Mouse (Mus musculus): ENCODE data around the gene Heca.
"Not testable (repeated sequence)": the region's sequence is repeated elsewhere in the genome, so short reads cannot be mapped to it uniquely, and the experiment has no call there.

Gene Heca

GRCm38 (mm10) chr10:17947960-17948730 lies at the start of gene Heca:
Gene Heca, minus strand, starts transcription at chr10:17948067.
- DNase-seq (ENCODE audit: extremely low read depth, insufficient read length, low spot score): peak; percentile 81

DNA sequence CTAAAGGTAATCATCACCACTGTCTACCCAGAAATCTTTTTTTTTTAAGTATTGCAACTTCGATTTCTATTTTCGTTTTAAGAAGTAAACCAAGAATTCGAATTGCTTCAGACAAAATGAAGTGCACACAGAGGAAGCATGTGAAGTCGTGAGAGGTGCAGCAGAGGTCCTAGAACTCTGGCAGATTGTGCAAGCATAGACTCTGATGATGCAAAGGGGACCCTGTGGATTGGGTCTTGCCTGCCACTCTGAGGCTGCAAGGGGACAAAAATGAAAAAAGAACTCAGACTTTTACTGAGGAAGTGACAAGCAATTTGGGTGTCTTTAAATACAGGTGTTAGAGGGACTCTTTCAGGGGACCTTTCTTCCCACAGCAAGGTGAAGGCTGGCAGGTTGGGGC lies 42.7 kb upstream of the Heca start:
- no peak for DNase-seq (ENCODE audit: extremely low read depth, insufficient read length, low spot score)

DNA sequence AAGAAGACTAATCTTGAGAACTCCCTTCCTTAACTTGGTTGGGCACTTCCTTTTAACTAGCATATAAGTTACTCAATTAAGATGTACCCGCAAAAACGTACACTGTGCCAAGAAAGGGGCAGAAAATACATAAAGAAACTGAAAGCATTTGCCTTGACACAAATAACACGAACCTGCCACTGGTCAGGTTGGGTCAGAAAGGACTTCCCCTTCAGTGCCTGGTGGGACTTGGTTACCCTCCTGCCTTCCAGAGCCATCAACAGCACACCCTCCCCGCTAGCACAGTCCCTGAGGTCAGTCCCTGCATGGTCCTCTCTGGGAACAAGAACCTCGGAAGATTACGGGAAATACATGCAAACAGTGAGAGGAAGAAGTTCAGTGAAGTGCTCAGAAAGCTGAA lies 41.3 kb upstream of the Heca start:
- no peak for DNase-seq (ENCODE audit: extremely low read depth, insufficient read length, low spot score)

DNA sequence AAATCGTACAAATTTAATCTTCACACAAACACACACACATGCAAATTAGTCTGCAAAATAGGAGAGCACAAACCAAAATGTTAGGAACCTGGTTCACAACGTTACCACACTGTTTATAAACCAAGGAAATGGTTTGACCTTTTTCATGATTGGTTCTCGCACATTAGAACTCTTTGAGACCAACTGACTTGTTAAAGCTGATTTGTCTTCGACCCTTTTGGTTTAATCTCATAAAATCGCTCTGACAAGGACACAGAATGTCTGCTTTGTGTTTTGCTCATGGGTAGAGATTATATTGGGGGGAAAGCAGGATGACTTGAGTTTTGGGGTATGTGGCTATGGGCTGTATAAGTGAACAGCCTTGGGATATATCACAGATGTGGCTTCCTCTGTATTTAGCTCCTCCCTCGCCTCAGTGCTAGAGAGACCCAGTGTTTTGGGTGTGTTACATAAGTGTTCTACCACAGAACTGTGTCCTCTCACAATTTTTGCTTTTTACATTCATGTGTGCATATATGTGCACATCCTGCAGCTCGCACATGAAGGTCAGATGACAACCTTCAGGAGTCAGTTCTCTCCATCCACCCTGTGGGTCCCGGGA lies 40.1 kb upstream of the Heca start:
- DNase-seq (ENCODE audit: extremely low read depth, insufficient read length, low spot score): no peak

DNA sequence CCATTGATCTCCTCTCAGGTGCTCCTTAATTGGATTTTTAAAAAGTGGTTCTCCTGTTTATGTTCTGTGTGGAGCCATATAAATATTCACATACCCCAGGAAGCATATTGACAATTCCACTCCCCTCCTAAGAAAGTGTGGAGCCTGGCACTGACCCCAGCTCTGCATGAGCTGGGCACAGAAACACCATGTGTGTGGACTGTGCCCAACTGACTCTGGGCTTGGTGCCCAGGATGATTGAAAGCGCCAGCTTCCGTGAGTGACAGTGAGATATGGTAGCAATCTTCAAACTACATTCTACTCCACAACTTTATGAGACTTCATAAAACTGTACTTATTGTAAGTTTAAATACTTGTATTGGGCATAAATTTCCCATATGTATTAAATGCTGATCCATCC lies 35.4 kb upstream of the Heca start:
- DNase-seq (ENCODE audit: extremely low read depth, insufficient read length, low spot score): no peak

GRCm38 (mm10) chr10:17966090-17966489 lies 18.2 kb upstream of the Heca start:
- DNase-seq (ENCODE audit: extremely low read depth, insufficient read length, low spot score): no peak

DNA sequence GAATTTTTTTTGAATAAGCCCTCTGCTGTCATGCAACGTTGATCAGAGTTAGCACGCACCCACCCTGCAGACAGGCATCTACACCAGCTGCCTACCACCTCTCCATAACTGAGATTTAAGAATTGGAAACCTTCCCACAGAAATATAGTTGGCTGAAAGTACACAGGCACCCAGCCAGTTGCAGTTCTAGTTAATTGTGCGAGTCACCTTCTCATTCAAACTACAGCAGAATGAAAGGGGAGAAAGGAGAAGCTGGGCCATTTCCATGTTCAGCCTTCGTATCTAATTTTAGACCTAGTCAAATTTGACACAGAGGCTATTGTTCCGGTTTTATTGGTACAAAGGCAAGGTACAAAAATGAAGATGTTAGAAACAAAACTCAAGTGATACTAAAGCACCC lies 2.9 kb upstream of the Heca start:
- DNase-seq (ENCODE audit: extremely low read depth, insufficient read length, low spot score): no peak

DNA sequence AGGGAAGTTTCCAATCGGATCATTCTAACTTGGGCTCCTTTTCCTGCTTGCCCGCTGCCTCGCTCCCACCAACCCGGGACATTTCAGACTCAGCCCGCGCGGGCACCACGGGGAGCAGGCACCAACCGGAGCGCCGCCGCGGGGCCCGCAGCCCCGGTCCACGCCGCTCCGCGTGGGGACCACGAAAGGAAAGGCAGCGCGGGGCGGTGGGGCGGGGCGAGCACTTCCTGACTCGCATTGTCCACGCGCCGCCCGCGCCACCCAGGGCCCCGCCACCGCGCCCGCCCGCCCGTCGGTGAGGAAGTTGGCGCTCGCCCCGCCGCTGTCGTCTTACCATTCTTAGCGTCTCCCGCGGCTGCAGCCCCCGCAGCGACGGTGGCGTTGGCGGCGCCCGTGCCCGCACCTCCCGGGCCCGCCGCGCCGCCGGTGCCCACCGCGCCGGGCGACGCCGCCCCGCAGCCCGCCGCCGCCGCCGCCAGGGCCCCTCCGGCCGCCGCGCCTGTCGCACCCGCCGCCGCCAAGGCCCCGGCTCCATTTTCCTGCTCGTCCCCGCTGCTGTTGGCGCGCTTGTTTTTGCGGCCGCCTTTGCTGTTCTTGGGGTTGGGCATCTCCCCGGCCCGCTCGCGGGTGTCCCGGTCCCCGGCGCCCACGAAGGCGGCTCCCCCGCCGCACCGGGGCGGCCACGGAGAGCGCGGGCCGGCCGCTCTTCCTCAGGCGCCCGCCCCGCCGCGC lies 526 bp downstream of the Heca start:
- peak; percentile 62 for DNase-seq (ENCODE audit: extremely low read depth, insufficient read length, low spot score)

DNA sequence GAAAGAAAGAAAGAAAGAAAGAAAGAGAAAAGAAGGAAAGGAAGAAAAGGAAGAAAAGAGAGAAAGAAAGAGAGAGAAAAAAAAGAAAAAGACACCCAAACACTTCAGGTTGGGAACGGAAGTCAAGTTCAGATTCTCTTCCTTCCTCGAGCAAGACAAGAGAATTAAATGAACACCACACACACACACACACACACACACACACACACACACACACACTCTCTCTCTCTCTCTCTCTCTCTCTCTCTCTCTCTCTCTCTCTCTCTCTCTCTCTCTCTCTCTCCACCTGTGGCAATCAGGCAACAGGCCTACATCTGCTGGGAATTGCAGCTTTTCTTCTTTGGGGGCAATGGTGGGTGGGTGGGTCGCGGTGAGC lies 1.1 kb downstream of the Heca start:
- DNase-seq (ENCODE audit: extremely low read depth, insufficient read length, low spot score): not testable (repeated sequence)

DNA sequence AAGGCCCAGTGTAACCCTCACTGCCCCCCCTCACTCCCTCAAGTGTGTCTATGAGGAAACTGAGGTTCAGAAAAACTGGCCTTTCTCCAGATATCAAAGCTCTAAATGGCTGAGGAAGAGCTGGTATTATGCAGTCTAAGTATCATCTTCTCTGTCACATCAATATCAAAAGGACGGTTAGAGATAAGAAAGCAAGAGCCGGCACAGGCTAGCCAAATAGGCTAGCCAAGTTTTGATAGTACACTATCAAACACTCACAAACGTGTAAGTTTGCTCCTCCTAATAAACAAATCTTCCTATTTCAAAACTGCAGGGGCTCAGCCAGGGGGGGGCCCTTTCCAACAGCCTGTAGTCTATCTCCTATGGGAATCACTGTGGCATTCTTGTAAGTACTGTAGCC lies 1.8 kb downstream of the Heca start:
- DNase-seq (ENCODE audit: extremely low read depth, insufficient read length, low spot score): no peak

DNA sequence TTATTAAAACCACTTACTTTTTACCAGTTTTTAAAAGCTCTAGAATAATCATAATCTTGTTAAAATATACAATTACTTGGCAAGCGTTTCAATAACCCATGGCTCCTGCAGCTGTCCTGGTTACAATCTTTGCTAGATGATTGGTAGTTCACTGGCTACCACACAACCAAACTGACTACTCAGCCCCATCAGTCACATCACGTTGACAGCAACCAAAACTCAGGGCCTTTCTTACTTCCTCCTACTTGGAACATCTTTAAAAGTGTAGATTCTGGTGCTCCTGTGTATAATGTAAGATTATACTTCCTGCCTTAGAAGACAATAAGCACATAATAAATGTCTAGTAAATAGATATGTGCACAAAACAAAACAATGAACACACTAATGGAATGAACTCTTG lies 14.2 kb downstream of the Heca start:
- DNase-seq (ENCODE audit: extremely low read depth, insufficient read length, low spot score): no peak

- no peak for DNase-seq (ENCODE audit: extremely low read depth, insufficient read length, low spot score)
These were observed 15.7 kb downstream of the Heca start for GRCm38 (mm10) chr10:17932131-17932530.

GRCm38 (mm10) chr10:17931157-17931556 lies 16.7 kb downstream of the Heca start:
- DNase-seq (ENCODE audit: extremely low read depth, insufficient read length, low spot score): no peak

GRCm38 (mm10) chr10:17930445-17931083 lies 17.3 kb downstream of the Heca start:
- DNase-seq (ENCODE audit: extremely low read depth, insufficient read length, low spot score): peak; percentile 31

GRCm38 (mm10) chr10:17925200-17925599 lies 22.7 kb downstream of the Heca start:
- DNase-seq (ENCODE audit: extremely low read depth, insufficient read length, low spot score): no peak

DNA sequence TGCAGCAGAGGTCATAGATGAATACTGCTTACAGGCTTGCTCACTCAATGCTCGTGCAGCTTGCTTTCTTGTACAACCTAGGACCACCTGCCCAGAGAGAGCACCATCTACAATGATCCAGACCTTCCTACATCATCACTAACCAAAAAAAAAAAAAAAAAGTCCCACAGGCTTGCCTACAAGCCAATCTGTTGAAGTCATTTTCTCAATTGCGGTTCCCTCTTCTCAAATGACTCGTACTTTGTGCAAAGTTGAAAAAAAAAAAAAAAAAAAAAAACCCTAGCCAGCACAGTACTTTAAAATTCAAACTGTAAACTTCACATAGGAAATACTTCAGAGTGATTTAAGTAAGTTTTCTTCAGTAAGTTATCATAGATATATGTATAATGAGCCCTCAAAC lies 23.7 kb downstream of the Heca start:
- DNase-seq (ENCODE audit: extremely low read depth, insufficient read length, low spot score): no peak

DNA sequence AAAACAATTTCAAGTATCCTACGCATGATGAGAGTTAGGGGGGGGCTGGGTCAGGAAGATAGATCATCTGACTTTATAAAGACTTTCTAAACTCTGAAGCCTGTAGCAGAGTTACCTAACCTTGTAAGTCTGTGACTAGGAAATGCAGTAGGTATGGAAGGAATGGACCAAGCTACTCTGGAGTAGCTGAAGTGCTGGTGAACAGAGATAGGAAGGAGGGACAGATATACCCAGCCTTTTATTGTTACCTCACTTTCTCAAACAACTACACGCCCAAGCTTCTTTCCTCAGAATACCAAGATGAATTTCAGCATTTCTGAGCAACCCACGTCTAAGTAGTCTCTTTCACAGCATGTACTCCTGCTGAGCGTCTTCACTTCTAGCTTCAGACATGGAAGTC lies 26.5 kb downstream of the Heca start:
- DNase-seq (ENCODE audit: extremely low read depth, insufficient read length, low spot score): no peak

DNA sequence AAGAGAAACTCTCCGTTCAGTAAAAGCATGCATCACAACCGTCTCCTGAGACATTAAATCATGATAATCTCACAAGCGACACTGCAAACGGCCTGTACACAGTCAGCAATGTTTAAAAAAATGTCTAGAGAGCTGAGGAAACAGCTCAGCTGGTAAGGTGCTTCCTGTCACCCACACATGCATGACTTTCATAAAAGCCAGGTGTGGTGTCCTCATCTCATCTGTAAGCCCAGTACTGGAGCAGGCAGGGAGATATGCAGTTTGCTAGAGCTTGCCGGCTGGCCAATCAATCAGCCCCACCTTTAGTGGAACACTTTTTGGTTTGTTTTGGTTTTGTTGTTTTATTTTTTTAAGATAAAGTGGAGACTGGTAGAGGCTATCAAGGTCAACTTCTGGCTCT lies 27.9 kb downstream of the Heca start:
- no peak for DNase-seq (ENCODE audit: extremely low read depth, insufficient read length, low spot score)

DNA sequence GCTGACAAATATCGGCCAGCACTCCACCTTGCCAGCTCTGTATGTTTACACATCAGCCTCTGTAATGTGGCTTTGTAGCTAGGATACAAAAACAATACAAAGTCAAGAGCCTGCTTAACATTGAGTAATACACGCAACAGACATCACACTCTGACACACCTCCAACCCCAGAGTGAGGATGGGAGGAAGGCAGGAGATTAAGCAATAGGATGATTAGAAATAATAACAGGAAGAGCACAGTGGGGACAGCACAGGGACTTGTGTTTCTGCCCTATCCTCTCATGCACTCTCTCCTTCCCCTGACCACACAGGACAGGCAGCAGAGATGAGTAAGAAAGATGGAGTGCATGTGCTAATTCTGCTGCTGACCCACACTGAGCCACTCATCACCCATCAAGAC lies 28.8 kb downstream of the Heca start:
- DNase-seq (ENCODE audit: extremely low read depth, insufficient read length, low spot score): peak; percentile 52

- no peak for DNase-seq (ENCODE audit: extremely low read depth, insufficient read length, low spot score)
These were observed 39.1 kb downstream of the Heca start for GRCm38 (mm10) chr10:17908731-17909130.

DNA sequence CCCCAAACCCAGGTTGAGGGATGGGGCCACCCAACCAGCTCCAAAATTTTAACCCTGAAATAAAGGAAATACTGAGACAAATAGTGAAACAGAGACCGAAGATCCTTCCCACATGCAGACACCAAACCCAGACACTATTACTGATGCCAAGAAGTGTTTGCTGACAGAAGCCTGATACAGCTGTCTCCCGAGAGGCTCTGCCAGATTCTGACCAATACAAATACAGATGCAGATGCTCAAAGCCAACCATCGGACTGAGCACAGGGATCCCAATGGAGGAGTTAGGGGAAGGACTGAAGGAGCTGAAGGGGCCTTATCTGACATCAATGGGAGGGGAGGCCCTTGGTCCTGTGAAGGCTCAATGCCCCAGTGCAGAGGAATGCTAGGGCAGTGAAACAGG lies 41.5 kb downstream of the Heca start:
- not testable (repeated sequence) for DNase-seq (ENCODE audit: extremely low read depth, insufficient read length, low spot score)
